Mouse (Mus musculus) CD8-positive naive resting alpha-beta T cell, adult 2 months (primary cell): Measurements from ENCODE around the gene Mrpl23.

Experiments
- DNase-seq, 2 experiments: peaks; one replicate each; pipeline ENCODE4 v3.0.0; 2022; ENCODE audit warnings: low read depth in 2 of 2, low spot score in 2 of 2

The Mrpl23 gene

GRCm38 (mm10) chr7:142551691-142552090, 19.2 kb downstream of the Mrpl23 start:
- DNase-seq: no peak

GRCm38 (mm10) chr7:142552591-142553416, 20.3 kb downstream of the Mrpl23 start:
- no peak for DNase-seq

GRCm38 (mm10) chr7:142553417-142554335, 21.2 kb downstream of the Mrpl23 start:
- no peak for DNase-seq

- DNase-seq: no peak
Measured at GRCm38 (mm10) chr7:142554625-142555024, 22.1 kb downstream of the Mrpl23 start.

- DNase-seq: no peak
Measured at GRCm38 (mm10) chr7:142555366-142556088, 23.0 kb downstream of the Mrpl23 start.

GRCm38 (mm10) chr7:142556089-142556476, 23.6 kb downstream of the Mrpl23 start:
- DNase-seq: no peak

GRCm38 (mm10) chr7:142557696-142558095, 25.2 kb downstream of the Mrpl23 start:
- DNase-seq: no peak

GRCm38 (mm10) chr7:142558511-142559146, 26.1 kb downstream of the Mrpl23 start:
- DNase-seq: no peak

GRCm38 (mm10) chr7:142559651-142560175, 27.2 kb downstream of the Mrpl23 start:
- DNase-seq: no peak

- DNase-seq: no peak
Measured at GRCm38 (mm10) chr7:142560942-142561855, 28.7 kb downstream of the Mrpl23 start.

GRCm38 (mm10) chr7:142561856-142562404, 29.4 kb downstream of the Mrpl23 start:
- DNase-seq: no peak

GRCm38 (mm10) chr7:142563168-142563567, 30.7 kb downstream of the Mrpl23 start:
- no peak for DNase-seq

GRCm38 (mm10) chr7:142564955-142565643, 32.6 kb downstream of the Mrpl23 start:
- DNase-seq: no peak

GRCm38 (mm10) chr7:142566512-142566911, 34.0 kb downstream of the Mrpl23 start:
- DNase-seq: no peak

GRCm38 (mm10) chr7:142568985-142569384, 36.5 kb downstream of the Mrpl23 start:
- DNase-seq: no peak

- no peak for DNase-seq
Measured at GRCm38 (mm10) chr7:142570565-142570964, 38.1 kb downstream of the Mrpl23 start.

GRCm38 (mm10) chr7:142571458-142572220, 39.2 kb downstream of the Mrpl23 start:
- no peak for DNase-seq

GRCm38 (mm10) chr7:142572343-142572742, 39.9 kb downstream of the Mrpl23 start:
- DNase-seq: no peak
